16 mouse cellular contexts compared by ENCODE assay signal in genomic region chr9:42169491-42169890, GRCm38 (mm10).
"Had no signal": no experiment of that assay in that cellular context is flagged by ENCODE, and none has a peak within 500 bp of the region (broad histone marks: within the 10 kb centered on the region; RNA-seq: fewer than 3 reads in every experiment).

No protein-coding gene starts in this region.

- H3K4me2 ChIP-seq: neural tube, embryonic 13.5 days; neural tube, embryonic 15.5 days; stomach, embryonic 15.5 days had no signal

- H3K4me1 ChIP-seq: neural tube, embryonic 13.5 days; neural tube, embryonic 15.5 days; stomach, embryonic 15.5 days had no signal

- H3K9ac ChIP-seq: neural tube, embryonic 13.5 days; neural tube, embryonic 15.5 days; stomach, embryonic 15.5 days had no signal

- H3K27ac ChIP-seq: neural tube, embryonic 13.5 days; neural tube, embryonic 15.5 days; stomach, embryonic 15.5 days; stomach, postnatal 0 days had no signal

- H3K4me3 ChIP-seq: neural tube, embryonic 13.5 days; neural tube, embryonic 15.5 days; stomach, embryonic 15.5 days had no signal

- H3K27me3 ChIP-seq: neural tube, embryonic 13.5 days; neural tube, embryonic 15.5 days; stomach, embryonic 15.5 days had no signal

- H3K36me3 ChIP-seq: neural tube, embryonic 13.5 days; neural tube, embryonic 15.5 days; stomach, embryonic 15.5 days had no signal

- DNase-seq: retina, postnatal 1 day; right cerebral cortex, adult 18-20 months; right cerebral cortex, postnatal 14 days; right cerebral cortex, postnatal 25 days; right cerebral cortex, postnatal 4 days; spleen, adult 18-20 months; thymus, adult 18-20 months; thymus, adult 2 months; thymus, postnatal 14 days; thymus, postnatal 25 days; thymus, postnatal 36 days; thymus, postnatal 4 days had no signal

- H3K9me3 ChIP-seq: stomach, embryonic 15.5 days had no signal
